Mouse (Mus musculus) forebrain, embryonic 12.5 days (tissue): ENCODE data around the gene Zfp987. TPM values are rescaled to one million over a fixed set of nuclear protein-coding genes. Genes with fewer than 3 reads are reported as not detected.
"Not testable (repeated sequence)": the region's sequence is repeated elsewhere in the genome, so short reads cannot be mapped to it uniquely, and the experiment has no call there.

Experiments
- ATAC-seq: fragments of 200-750 bp; cut with Nextera tagmentation; 2 replicates; pipeline ENCODE4 v1.8.0; 2017; ENCODE audit warnings: moderate TSS enrichment; ENCODE audit not compliant: low FRiP score
- H3K27ac ChIP-seq: fragments of 300-500 bp; sonication (generic); 2 replicates; pipeline ENCODE4 v1.5.1; 2016; ENCODE audit warnings: mild to moderate bottlenecking
- H3K27me3 ChIP-seq: fragments of 300-500 bp; sonication (generic); 2 replicates; pipeline ENCODE4 v1.6.1; 2016; ENCODE audit warnings: mild to moderate bottlenecking
- H3K36me3 ChIP-seq: fragments of 300-500 bp; sonication (generic); replicated peaks from 2 replicates; pipeline ENCODE4 v1.6.1; 2016; ENCODE audit warnings: mild to moderate bottlenecking
- H3K4me1 ChIP-seq: fragments of 300-500 bp; sonication (generic); 2 replicates; pipeline ENCODE4 v1.6.1; 2016
- H3K4me2 ChIP-seq: fragments of 300-500 bp; sonication (generic); 2 replicates; pipeline ENCODE4 v1.6.1; 2016; ENCODE audit warnings: mild to moderate bottlenecking, moderate library complexity
- H3K4me3 ChIP-seq: fragments of 300-500 bp; sonication (generic); replicated peaks from 2 replicates; pipeline ENCODE4 v1.5.1; 2016; ENCODE audit warnings: mild to moderate bottlenecking
- H3K9ac ChIP-seq: fragments of 300-500 bp; sonication (generic); 2 replicates; pipeline ENCODE4 v1.6.1; 2016; ENCODE audit warnings: mild to moderate bottlenecking
- H3K9me3 ChIP-seq: fragments of 300-500 bp; sonication (generic); 2 replicates; pipeline ENCODE4 v1.6.1; 2016
- WGBS: fragments of 180-500 bp; shearing (Covaris S2); methylation state at CpG from one replicate; pipeline ENCODE4 v1.1.7; 2016; 5-methylcytosine and 5-hydroxymethylcytosine counted together
- polyA plus RNA-seq: library from polyadenylated mRNA; unstranded; fragments of >200 nt; fragmentation: Nextera tagmentation; extraction: Ambion mirVana; gene quantifications from 2 replicates; pipeline ENCODE4 v1.2.1, GENCODE M21; 2016

Gene Zfp987
- polyA plus RNA-seq, 1 experiment from 2014 or later, result not detected

DNA sequence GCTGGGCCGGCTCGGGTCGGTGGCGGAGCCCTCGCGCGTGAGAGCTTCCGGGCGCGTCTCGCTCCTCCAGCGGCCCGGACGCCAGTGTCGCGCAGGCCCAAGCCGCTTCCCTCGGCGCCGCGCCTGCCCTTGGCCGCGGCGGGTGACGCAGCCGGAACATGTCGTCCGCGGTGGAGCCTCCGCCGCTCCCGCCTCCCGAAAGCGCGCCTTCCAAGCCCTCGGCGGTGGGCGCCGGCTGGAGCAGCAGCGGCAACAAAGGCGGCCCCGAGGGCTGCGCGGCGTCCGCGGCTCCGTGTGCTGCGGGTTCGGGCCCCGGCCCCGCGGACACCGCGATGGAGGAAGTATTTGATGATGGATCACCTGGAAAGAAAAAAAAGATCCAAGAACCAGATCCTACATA, 29.5 kb upstream of the Zfp987 start:
- ATAC-seq, H3K4me1 ChIP-seq, H3K27me3 ChIP-seq, H3K36me3 ChIP-seq, H3K27ac ChIP-seq, H3K9ac ChIP-seq: not testable (repeated sequence)
- H3K9me3 ChIP-seq, result peaks cover 33% of the 10 kb centered on the region
- peak overlapping the region; percentile 27 for H3K4me3 ChIP-seq
- H3K4me2 ChIP-seq, result peak overlapping the region; percentile 39
- WGBS, result 23% methylated on average over 55 of the region's 55 CpGs

DNA sequence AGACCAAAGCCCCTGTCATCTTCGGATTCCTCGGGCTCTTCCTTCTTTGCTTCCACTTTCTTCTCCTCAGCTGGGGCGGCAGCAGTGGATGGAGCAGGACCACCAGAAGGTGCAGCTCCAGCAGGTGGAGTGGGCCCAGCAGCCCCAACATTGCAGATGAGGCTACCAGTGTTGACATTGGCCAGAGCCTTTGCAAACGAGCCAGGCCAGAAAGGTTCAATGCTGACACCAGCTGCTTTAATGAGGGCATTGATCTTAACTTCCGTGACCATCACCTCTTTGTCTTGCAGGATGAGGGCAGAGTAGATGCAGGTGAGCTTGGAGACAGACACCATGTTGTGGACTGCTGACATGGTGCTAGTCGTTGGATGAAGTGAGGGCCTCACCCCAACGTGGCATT, 23.8 kb upstream of the Zfp987 start:
- H3K9me3 ChIP-seq, H3K9ac ChIP-seq, ATAC-seq, H3K27me3 ChIP-seq, H3K27ac ChIP-seq, H3K36me3 ChIP-seq, H3K4me2 ChIP-seq, H3K4me3 ChIP-seq, H3K4me1 ChIP-seq: not testable (repeated sequence)
- WGBS, result 80% methylated on average over 7 of the region's 7 CpGs

DNA sequence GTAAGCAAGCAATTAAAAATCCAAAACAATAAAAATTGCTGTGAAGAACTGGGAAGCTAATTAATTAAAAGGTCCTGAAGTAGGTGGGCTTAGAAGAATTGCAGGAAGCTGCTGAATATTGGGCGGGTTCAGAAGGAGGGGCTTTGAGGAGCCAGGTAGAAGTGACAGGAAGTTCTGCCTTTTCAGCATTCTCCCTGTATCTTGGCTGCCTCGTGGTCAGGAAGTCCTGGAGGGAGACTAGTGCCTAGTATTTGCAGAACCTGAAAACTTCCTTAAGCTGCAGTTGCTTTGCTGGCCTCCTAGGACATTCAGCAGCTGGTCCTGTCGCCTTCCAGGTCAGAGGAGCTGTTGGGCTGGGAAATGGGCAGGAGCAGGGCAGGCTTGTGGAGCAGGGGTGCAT, 4.3 kb downstream of the Zfp987 start:
- not testable (repeated sequence) for H3K36me3 ChIP-seq, H3K9me3 ChIP-seq, ATAC-seq, H3K4me2 ChIP-seq, H3K4me3 ChIP-seq, H3K9ac ChIP-seq, H3K4me1 ChIP-seq, H3K27me3 ChIP-seq, H3K27ac ChIP-seq
- 46% methylated on average over 3 of the region's 3 CpGs for WGBS

DNA sequence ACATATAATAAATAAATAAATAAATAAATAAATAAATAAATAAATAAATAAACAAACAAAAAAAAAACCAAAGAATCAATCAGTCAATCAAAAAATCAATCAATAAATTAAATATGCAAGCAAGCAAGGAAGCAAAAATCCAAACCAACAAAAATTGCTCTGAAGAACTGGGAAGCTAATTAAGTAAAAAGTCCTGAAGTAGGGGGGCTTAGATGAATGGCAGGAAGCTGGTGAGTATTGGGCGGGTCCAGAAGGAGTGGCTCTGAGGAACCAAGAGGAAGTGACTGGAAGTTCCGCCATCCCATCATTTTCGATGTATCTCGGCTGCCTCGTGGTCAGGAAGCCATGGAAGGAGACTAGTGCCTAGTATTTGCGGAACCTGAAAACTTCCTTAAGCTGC, 59.4 kb downstream of the Zfp987 start, which contains the start of gene Zfp600:
Gene Zfp600, plus strand, starts transcription at position 301 of the 400 bp plus-strand sequence.
- not testable (repeated sequence) for H3K4me1 ChIP-seq, H3K4me3 ChIP-seq, H3K9ac ChIP-seq, H3K9me3 ChIP-seq, H3K27ac ChIP-seq, ATAC-seq, H3K4me2 ChIP-seq, H3K36me3 ChIP-seq, H3K27me3 ChIP-seq
- WGBS, result no CpG with 5 or more reads among the region's 6 CpGs

DNA sequence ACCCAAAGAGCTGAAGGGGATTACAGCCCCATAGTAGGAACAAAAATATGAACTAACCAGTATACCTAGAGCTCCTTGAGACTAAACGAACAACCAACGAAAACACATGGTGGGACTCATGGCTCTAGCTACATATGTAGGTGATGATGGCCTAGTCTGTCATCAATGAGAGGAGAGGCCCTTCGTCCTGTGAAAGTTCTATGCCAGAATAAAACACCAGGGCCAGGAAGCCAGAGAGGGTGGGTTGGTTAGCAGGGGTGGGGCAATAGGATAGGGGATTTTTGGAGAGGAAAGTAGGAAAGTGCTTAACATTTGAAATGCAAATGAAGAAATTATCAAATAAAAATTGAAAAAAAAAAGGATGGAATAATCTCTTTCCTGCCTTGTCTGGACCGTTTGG, 65.8 kb downstream of the Zfp987 start:
- H3K27me3 ChIP-seq, H3K9me3 ChIP-seq, H3K9ac ChIP-seq, H3K4me2 ChIP-seq, H3K36me3 ChIP-seq, ATAC-seq, H3K4me1 ChIP-seq, H3K27ac ChIP-seq, H3K4me3 ChIP-seq: not testable (repeated sequence)
- WGBS, result 86% methylated on average over 4 of the region's 4 CpGs

DNA sequence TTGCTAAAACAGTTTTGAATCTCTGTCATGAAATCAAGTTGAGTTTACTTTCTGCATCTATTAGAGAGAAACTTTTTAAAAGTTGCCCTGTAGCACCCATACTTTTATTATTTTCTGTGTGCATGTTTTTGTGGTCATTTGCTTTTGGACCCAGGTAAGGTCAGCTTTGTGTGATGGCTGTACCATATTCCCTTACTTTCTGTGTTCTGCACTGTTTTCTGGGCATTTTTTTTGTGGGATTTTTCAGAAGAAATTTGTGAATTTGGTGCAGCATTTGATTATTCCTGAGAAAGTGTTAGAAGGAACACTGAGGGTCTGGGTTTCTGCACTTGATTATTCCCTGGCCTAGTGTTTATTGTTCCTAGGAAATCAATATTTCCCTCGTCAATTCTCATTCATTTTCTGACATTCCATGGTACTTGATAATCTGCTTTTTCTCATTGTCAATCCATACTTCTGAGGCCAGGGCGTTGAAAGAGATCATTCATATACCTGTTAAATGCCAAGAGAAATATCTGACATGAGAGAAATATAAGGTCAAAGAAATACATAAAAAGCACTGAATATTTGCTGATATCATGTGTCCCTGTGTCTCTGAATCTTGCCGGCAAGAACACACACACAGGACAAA, 70.2 kb downstream of the Zfp987 start:
- H3K9me3 ChIP-seq, result peaks cover 11% of the 10 kb centered on the region
- ATAC-seq, result peak; percentile 49
- not testable (repeated sequence) for H3K4me2 ChIP-seq, H3K4me3 ChIP-seq, H3K27me3 ChIP-seq, H3K4me1 ChIP-seq, H3K27ac ChIP-seq, H3K9ac ChIP-seq, H3K36me3 ChIP-seq
- WGBS, result 82% methylated on average over 3 of the region's 3 CpGs

DNA sequence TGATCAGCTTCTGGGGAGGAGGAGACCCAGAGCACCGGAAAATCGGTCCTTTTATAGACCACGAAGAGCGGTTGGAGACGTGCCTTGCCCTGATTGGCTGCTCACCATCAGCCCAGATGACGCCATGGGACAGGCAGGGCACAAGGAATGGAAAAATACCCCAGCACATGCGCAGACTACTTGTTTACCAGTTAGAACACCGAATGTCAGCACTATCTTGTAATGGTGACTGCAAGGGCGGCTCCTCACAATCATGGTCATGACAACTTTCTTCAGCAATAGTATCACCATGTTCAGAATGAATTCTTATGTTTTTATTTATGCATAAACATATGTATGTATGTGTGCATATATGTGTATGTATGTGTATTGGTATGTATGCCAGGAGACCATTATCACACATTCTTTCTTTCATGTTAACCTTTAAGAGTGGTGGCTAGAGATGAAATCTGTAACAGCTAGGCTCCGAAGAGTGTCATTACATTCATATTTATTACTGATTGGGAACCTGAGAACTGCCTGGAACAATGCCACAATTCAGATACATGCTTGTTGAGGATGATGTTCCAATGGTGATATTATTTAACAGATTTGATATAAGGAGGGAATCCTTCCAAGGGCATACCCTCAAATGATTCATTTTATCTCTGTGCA, 70.9 kb downstream of the Zfp987 start:
- H3K27me3 ChIP-seq, H3K27ac ChIP-seq, H3K36me3 ChIP-seq, H3K9ac ChIP-seq, H3K4me1 ChIP-seq, H3K4me3 ChIP-seq, H3K4me2 ChIP-seq: not testable (repeated sequence)
- ATAC-seq, result peak; percentile 55
- H3K9me3 ChIP-seq, result peaks cover 11% of the 10 kb centered on the region
- 84% methylated on average over 10 of the region's 10 CpGs for WGBS

DNA sequence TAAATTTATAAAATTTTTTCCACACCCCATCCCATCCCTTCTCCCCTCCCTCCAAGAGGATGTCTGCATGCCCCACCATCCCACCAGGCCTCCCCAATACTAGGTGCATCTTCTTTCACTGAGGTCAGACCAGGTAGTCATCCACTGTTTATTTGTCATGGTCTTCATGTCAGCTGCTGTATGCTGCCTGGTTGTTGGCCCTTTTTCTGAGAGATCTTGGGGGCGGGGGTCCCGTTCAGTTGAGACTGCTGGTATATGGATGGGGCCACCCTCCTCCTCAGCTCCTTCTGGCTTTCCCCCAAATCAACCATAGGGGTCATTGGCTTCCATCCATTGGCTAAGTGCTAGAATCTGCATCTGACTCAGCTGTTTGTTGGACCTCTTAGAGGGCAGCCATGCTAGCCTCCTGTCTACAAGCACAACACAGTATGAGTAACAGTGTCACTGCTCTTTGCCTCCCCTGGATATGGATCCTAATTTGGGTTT, 71.7 kb downstream of the Zfp987 start:
- H3K4me3 ChIP-seq, H3K27ac ChIP-seq, H3K36me3 ChIP-seq, H3K9ac ChIP-seq, H3K4me2 ChIP-seq, H3K27me3 ChIP-seq, H3K4me1 ChIP-seq: not testable (repeated sequence)
- WGBS, result no CpG with 5 or more reads among the region's 2 CpGs
- ATAC-seq, result peak; percentile 83
- H3K9me3 ChIP-seq, result peaks cover 16% of the 10 kb centered on the region

DNA sequence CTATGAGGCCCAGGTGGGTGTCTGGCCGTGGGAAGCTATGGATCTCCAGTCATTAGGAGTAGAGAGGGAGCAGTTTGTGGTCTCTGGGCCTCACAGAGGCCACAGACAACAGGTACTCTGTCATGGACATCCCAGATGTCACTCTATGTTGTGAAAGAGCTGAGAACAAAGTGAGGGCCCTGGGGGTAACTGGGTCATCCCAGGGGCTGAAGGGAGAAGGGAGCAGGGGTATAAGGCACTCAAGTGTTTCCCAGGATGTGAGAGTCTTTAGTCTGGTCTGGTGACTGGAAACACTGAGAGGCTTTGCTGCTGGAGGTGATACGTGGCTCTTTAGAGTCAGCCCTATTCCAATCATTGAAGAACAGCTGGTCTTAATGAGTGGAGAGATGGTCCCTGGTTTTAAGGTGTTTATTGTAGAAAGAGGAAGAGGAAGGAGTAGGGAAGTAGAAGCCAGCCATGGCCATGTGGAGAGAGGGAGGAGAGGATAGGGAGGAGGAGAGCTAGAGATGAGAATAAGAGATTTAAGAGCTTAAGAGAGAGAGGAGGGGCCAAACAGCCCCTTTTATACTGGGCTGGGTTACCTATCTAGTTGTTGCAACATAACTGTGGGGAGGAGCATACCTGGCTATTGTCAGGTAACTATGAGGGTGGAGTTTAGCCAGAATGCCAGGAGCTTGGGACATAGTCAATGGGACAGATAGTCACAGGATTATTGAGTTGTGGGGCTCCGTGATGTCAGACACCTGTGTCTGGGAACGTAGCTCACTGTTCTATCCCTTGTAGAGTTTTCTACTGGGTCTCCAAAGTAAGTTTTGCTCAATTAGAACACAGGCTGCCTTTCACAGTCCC, 76.5 kb downstream of the Zfp987 start:
- ATAC-seq, result peak; percentile 69; the same call in 1 of the 2 replicates
- H3K27me3 ChIP-seq, H3K4me1 ChIP-seq, H3K4me2 ChIP-seq, H3K27ac ChIP-seq, H3K36me3 ChIP-seq, H3K9ac ChIP-seq, H3K4me3 ChIP-seq: not testable (repeated sequence)
- H3K9me3 ChIP-seq, result peaks cover 12% of the 10 kb centered on the region
- WGBS, result 69% methylated on average over 4 of the region's 4 CpGs

Other genes starting within 250 kb of the Zfp987 start
- not detected in 2 replicates for gene Zfp986, start 228.5 kb upstream of the Zfp987 start, polyA plus RNA-seq
- not detected in 2 replicates for gene Zfp600, start 59.5 kb downstream of the Zfp987 start, polyA plus RNA-seq